Mouse (Mus musculus): ENCODE measurements around the gene Bmp7.

Bmp7 gene

DNA sequence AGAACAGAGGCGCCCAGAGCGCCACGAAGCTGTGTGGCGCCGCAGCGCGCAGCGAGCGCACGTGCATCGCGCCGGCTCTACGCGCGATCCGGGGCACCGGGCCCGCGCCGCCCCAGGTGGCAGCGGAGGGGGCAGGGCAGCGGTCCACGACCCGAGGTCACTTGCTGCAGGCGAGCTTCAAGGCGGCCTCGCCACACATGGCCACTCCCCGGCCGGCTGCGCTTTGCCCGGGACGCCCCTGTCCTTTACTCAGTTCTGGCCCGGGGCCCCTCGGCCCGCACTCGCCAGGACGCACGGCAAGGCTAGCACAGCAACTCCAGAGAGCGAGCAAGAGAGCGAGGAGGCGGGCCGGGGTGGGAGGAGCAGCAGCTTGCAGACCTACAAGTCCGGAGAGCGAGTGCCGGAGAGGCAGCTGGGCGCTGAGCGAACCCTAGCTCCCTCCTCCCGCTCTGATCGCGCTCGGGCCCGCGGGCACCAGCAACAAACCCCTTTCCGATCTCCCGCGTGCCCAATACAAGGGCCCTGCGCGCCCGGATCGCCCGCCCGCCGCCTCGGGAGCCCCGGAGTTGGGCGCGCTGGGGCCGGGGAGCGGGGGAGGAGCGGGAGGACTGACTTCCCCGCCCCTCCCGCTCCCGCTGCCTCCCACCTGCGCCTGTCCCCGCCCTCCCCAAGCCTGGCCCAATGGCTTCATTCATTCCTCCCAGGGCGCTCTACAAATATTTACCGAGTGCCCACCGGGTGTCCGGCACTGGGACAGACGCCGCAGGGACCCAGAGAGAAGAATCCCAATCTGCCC is at the start of gene Bmp7:
Gene Bmp7, minus strand, starts transcription at position 319 of the 796 bp plus-strand sequence.
- peak; percentile 80 for DNase-seq (ENCODE audit: low read depth)

- no peak for DNase-seq (ENCODE audit: low read depth)
Measured at GRCm38 (mm10) chr2:172982776-172983561, 42.8 kb upstream of the Bmp7 start.

GRCm38 (mm10) chr2:172979666-172980345 is 39.7 kb upstream of the Bmp7 start:
- no peak for DNase-seq (ENCODE audit: low read depth)

DNA sequence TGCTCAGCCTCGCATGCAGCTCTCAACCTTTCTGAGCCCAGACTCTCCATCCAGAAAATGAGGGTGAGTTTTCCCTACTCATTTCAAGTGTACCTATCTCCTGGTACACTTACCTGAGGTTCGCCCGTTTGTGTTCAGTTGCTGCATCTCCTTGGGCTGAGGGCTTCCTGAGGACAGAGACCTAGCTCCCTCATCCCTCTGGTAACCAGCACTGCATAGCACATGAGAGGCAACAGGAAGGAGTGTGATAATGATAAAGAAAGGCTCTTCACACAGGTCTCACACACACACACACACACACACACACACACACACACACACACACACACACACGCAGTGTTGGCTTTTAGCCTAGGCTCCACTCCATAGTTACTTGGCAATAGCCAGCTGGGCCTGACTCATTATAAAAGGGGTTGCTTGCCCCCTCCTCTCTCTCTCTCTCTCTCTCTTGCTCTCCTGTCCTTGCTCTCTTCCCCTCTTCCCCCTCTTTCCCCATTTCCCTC is 38.1 kb upstream of the Bmp7 start:
- DNase-seq (ENCODE audit: low read depth): peak; percentile 74

GRCm38 (mm10) chr2:172977409-172978130 is 37.4 kb upstream of the Bmp7 start, which contains the start of gene Spo11:
Spo11 (plus strand) TSS chr2:172977700.
- peak; percentile 87 for DNase-seq (ENCODE audit: low read depth)

GRCm38 (mm10) chr2:172976661-172977238 is 36.6 kb upstream of the Bmp7 start:
- peak; percentile 64 for DNase-seq (ENCODE audit: low read depth)

GRCm38 (mm10) chr2:172975159-172975558 is 35.0 kb upstream of the Bmp7 start:
- no peak for DNase-seq (ENCODE audit: low read depth)

- DNase-seq (ENCODE audit: low read depth): no peak
Measured at GRCm38 (mm10) chr2:172974701-172975100, 34.6 kb upstream of the Bmp7 start.

GRCm38 (mm10) chr2:172973806-172974565 is 33.9 kb upstream of the Bmp7 start:
- DNase-seq (ENCODE audit: low read depth): no peak

DNA sequence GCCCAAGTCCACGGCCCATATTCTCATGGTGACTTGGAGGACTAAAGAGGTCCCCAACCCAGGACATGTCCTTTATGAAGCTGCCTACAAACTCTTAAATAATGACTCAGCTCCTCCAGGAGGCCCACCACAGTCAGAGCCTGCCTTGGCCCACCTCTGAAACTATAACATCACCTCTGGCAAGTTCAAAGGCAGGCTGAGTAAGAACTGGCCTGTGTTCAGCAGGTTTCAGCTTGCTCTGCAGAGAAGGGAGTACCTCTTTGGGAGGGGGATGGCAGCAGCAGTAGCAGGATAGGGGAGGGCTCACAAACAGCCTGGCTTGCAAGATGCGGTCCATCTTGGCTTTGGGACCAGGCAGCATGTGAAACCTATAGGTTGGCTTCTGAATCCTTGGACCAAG is 31.7 kb upstream of the Bmp7 start:
- DNase-seq (ENCODE audit: low read depth): no peak

GRCm38 (mm10) chr2:172966480-172966879 is 26.4 kb upstream of the Bmp7 start:
- DNase-seq (ENCODE audit: low read depth): peak; percentile 62

DNA sequence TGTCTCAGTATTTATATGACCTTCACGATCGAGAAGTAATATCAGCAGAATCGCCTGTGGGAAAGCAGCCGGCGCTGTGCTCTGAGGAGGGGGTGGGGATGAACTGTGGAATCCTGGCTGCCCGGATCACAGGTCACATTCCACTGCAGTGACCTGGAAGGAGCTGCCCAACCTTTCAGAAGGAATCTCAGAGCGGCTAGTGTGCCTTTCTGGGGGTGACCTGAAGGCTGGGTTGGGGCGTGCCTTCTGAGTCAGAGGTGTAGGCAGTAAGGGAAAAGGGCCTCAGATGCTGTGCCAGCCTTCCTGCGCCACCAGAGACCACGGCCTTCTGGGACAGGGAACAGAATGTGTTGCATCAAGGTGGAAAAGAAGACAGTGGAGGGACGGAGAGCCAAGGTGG is 25.1 kb upstream of the Bmp7 start:
- no peak for DNase-seq (ENCODE audit: low read depth)

DNA sequence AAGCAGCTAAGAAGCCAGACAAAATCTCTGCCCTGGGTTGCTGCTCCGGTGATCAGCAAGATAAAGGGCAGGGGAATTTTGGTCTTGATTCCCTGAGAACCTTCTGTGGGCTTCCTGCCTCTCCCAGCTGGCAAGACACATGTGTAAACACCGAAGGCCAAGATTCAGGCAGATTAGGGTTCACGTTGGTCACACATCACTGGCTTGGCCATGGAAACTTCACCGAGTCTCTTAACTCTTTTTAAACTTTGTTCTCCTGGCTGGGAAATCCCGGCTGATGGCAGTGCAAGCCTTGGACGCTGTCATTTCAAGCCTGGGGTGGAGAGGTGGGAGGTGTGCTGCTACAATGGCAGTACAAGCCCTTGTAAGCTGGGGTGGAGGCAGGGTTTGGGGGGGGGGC is 21.1 kb upstream of the Bmp7 start:
- DNase-seq (ENCODE audit: low read depth): no peak

DNA sequence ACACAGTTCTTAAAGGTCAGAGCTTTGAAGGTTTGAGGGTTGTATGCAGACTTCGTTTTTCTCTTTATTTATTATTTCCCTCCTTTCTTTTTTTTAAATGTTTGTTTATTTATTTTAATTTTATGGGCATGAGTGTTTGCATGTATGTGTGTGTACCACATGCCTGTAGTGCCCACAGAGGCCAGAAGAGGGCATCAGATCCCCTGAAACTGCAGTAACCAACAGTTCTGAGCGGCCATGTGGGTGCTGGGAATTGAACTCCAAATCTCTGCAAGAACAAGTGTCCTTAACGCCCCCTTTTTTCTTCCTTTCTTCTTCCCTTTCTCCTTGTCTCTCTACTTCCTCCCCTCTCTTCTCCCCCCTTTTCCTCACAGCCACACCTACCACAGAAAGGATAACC is 20.2 kb upstream of the Bmp7 start:
- no peak for DNase-seq (ENCODE audit: low read depth)

DNA sequence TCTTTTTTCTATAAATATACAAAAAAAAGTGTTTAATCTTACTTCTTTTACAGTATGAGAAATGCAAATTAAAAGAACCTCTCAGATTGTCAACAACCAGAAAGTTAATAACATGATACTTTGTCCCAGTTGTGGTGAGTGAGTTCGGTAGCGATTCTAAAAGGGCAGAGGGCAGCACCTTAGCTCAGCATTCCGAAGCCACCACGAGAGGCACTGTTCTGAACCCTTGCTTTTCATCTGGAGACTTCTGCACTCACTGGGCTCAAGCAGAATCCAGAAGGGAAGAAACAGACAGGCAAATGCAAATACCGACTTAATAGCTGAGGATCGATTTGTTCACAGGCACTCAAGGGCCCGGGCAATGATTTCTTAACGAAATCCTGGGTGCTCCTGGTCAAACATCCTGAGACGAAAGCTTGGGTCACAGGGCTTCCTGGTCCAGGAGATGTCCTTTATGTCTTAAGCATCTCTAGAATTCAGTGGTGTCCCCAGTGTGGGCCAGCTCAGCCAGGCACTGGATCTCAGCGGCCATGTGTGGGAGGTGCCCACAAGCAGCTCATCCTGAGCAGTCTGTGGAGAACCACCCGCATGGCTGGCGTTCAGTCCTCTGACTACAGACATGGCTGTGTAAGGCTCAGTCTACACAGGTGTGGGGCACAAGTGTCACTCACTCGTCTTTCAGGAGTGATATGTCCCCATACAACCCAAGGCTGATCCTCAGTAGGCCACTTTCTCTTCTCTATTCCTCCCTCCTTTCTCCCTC is 19.1 kb upstream of the Bmp7 start:
- DNase-seq (ENCODE audit: low read depth): no peak

DNA sequence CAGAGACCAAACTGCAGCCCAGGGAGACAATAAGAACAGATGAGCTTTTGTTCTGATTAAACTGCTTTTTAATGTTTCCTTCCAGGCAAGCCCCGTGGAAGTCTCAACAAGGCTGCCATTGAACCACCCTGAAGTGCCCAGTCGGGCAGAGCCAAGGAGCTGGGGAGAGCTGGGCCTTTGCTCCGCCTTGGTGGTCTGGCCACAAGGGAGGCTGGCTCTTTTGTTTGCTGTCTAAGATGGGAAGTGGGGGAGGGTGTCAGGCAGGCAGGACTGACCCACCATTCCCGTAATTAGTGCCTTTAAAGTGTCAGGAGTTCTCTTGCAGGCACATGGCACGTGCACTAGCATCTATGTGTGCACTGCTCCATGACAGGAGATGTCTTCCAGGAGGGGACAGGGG is 18.5 kb upstream of the Bmp7 start:
- no peak for DNase-seq (ENCODE audit: low read depth)

DNA sequence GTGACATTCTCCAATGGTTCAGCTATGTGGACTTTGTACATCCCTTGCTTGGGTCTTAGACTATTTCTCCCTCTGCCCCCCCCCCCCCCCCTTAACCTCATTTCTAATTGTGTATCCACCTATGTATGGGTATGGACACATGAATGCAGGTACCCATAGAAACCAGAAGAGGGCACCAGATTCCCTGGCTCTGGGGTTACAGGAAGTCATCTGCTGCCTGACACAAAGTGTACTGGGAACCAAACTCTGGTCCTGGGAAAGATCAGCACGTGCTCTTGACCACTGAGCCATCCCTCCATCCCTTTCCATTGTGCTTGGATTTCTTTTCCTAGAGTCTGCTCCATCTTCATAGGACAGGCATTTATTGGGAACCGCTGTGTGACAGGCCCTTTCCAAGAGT is 11.9 kb upstream of the Bmp7 start:
- no peak for DNase-seq (ENCODE audit: low read depth)

GRCm38 (mm10) chr2:172950722-172951121 is 10.6 kb upstream of the Bmp7 start:
- no peak for DNase-seq (ENCODE audit: low read depth)

DNA sequence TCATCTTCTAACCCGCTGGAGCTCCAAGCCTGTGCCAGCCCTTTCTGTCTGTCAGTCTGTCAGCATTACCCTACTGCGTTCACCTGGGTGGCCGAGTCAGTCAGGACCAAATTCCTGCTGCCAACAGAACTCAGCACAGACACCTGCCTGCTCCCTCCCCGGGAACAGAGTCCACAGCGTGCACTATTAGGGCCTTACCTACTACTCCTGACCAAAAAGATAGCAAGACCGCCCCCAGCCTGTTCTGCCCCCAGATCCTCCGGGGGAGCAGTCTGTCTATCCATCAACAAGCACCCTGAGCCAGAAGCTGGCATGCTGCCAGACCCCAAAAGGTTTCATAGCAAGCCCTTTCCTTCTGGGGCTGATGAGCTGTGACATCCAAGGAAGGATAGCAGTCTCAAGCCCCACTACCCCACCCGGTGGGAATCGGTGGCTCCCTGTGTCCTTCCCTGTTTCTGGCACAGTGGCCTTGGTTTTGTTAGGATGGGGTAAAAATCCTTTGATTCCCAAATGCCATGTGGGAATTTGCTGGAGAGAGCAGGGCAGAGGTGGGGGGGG is 10.1 kb upstream of the Bmp7 start:
- no peak for DNase-seq (ENCODE audit: low read depth)

DNA sequence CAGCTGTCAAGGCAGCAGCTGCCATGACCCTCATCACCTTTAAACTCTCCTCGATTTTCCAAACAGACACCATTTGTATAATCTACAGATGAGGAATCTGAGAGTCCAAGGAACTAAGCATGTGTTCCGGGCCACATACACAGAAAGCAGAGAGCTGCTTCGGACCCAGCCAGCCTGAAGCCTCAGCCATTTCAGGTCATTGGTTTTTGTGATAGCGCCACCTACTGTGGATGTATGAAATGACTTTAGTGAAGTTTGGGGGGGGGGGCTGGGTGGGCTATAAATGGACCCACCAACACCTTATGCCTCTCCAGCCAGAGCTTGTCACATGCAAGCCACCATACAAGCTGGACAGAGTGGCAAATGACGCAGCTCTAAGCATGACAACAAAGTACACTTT is 8.9 kb upstream of the Bmp7 start:
- DNase-seq (ENCODE audit: low read depth): peak; percentile 53
